Mouse (Mus musculus): Measurements from ENCODE around the gene Pld4.
A peak's percentile ranks its signal among the peaks of the same experiment; 100 is the strongest.
"Not testable (repeated sequence)": the region's sequence is repeated elsewhere in the genome, so short reads cannot be mapped to it uniquely, and the experiment has no call there.

The Pld4 gene

DNA sequence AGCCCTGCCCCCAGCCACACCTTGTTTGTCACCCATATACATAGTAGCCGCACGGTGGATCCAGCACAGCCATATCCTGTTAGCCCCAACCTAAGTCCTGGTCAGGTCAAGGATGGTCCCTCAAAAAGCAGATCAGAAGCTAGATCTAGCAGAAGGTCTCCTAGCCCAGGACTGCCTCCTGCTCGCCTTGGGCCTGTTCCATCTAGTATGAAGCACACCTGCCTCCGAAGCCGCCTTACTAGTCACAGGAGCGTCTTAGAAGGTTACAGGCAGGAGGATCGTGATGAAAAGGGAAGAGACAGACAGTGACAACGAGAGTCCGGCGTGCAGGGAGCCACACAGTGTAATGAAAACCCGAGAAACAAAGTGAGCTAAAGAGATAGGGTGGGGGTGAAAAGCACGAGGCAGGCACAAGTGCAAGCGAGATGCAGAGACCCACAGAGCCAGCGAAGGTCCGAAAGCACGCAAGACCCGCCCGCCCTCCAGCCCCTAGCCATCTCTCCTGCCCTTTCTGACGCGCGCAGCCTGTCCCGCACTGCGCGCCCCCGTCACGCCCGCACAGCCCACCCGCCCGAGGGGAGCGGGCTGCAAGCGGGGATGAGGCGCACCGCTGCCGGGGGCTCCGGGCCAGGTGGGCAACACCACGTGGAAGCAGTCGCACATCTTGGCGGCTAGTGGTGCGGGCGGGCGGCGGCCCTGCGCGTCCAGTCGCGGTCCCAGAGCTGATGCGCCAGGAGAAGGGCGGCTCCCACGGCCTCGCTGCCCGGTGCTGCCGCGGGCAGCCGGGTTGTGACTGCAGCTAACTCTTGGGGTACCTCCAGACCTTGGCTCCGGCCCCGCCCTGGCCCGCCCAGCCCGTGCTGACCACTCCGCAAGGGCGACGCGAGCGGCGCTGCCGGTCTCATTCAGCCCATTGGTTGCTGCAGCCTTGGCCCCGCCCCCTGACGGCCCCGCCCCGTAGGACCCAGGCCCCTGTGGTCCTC lies 41.7 kb downstream of the Pld4 start, which contains the start of gene Ahnak2:
Ahnak2 (minus strand) TSS at position 794 of the 983 bp plus-strand sequence.
- no peak for DNase-seq (ENCODE audit: low spot score)

DNA sequence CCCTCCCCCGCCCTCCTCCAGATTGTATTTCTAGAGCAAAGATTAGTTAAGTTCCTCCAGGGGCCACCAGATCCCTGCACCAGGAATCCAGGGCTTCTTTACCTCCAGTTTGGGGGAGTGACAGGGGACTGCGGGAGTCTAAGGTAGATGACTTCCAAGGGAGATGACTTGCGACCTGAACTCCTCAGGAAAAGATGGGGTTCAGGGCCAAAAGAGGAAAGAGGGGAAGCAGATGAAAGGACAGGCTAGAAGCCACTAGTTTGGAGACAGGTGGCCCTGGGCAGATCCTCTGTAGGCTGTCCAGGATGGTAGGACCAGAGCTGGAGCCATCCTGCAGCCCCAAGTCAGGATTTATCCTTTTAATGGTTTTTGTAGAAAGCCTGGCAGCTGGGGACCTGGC lies 42.5 kb downstream of the Pld4 start:
- no peak for DNase-seq (ENCODE audit: low spot score)

DNA sequence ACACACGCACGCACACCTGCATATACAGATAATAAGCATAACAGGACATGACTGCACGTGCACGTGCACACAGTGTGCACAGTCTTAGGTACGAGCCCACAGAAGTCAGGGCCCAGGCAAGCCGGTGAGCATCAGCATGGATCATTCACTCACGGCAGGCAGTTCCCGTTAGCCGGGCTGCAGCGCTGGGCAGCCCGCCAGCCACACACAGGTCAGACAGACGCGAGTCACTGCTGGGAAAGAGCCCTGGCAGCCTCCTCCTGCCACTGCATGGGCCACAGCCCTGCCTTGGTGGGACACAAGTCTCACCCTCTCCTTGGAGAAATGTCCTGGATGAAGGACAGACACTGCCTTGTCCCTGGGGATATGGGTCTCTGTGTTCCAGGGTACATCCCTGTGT lies 43.6 kb downstream of the Pld4 start:
- DNase-seq (ENCODE audit: low spot score), result no peak

DNA sequence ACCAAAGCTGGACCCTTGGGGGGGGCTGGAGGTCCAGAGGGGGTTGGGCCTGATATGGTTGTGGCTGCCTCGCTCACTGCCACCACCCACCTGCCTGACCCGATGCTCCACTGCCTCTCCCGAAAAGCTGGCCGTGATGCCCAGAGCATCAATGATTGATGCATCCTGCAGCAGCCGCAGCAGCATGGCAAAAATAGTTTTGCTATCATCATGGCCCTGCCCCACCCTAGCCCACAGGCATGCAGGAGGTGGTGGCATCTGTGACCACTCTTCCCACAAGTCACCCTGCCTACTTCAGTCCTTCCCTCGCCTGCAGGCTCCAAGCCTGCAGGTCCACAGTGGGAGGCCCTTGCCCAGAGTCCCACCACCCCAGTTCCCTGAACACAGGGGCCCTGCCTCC lies 45.6 kb downstream of the Pld4 start:
- DNase-seq (ENCODE audit: low spot score), result no peak

DNA sequence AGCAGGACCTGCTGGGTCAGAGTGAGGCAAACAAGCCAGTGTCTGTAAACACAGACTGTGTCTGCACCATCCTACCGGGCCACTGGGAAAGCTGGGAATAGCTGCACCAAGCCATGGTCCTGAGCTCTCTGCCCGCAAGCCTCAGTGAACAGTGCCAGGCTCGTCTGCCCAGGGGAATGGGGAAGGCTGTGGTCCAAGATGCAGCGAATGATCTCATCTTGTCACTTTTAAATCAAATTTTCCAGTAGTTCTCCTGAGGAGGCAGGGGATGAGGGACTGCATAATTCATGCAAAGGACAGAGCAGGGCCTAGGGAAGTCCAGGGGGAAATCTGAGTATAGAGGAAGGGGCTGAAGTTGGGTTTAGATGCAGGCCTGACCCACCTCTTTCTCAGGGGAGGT lies 47.3 kb downstream of the Pld4 start:
- DNase-seq (ENCODE audit: low spot score), result no peak

DNA sequence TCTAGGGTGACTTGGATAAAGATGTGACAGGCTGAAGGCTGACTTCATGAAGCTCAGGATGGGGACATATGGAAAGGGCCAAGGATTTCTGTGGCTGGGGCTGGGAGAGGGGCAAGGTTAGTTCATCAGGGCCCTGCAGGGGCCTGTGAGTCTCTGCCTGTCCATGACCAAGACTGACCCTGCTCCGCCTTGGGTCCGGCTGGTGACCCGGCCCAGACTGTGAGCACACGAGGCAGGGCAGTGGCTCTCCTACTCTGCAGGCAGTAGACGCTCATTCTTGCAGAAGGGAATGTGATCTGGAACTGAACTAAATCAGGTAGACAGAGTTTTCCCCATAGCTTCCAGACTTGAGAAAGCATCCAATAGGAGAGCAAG lies 47.7 kb downstream of the Pld4 start:
- no peak for DNase-seq (ENCODE audit: low spot score)

DNA sequence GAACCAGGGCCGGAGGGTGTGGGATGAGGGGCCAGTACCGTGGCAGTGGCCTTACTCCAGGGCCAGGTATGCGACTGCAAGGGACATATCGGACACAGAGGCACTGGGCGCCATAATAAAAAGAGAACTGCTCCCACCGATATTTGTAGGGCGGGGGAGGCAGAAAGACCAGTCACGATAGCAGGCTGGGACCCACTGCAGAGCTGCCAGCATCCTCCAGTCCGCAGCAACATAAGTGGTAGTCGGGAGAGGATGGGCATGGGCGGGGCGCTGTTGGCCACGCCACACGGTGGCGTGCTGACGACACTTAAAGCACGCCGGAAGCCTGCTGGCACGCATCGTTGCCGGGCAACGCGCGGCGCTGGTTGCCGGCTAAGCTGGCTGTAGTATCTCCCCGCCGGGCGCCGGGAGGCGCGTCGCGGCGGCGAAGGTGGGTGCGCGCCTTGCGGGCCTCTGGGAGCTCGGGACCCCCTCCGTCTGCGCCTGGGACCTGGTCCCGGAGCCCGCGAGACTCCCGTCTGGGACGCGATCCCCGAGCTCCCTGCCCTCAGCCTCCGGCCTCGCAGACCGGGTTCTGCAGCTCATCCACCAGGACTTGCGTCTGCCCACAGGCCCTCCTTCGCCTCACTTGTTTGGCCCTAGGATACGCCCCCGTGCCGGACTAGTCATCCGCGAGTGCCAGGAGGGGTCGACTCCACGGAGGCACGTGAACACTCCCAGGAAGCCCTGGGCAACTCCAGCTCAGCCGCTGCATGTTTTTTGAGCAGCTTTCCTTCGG lies 48.3 kb downstream of the Pld4 start, which contains the start of gene Clba1:
Clba1 (plus strand) TSS at position 351 of the 778 bp plus-strand sequence.
- peak; percentile 76 for DNase-seq (ENCODE audit: low spot score)

DNA sequence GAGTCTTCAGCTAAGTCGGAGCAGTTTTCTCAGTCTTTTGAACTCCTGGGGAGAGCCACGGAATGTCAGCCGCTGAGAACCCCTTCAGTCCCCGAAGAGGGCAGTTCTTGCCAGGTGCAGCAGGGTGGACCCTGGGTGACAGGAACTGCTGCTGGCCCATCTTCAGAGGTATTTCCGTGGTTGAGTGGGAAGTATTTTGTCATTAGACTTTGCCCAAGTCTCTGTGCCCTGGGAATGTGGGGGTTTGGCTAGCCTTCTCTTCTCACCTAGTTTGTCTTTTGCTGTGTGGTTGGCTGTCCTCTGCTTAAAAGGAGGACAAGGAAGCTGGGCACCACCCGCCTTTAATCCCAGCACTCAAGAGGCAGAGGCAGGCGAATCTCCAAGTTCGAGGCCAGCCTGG lies 49.2 kb downstream of the Pld4 start:
- DNase-seq (ENCODE audit: low spot score), result no peak

DNA sequence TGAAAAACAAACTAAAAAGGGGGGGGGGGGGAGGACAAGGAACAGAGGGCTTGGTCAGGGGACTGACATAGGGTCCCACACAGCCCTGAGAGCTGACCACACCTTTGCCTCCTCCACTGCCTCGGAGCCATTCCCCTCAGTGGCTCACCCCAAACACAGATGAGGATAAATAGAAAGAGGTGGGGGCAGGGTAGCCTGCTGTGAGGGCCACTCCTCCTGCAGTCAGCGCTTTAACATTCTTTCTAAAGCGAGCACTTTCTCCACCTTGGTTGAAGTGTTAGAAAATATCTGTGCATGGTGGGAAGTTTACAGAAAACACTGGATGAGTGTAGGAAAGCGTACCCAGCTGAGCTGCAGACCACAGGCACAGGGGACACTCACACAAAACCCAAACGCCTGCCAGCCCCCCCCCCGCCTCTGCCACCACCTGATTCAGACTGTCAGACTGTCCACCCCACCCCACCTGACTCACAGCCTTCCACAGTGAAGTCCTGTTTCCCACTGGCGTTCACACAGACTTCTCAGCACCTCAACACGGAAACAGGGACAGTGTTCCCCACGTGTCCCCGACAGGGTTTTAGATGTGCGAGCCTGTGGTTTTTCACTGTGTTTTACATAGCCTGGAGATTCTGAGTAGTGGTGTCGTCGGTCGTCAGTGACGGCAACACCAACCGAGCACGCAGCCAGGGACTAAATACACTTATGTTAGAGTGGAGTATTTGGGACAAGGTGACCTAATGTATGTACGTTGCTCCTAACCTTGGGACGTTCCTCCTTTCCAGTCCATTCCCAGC lies 49.8 kb downstream of the Pld4 start:
- no peak for DNase-seq (ENCODE audit: low spot score)

DNA sequence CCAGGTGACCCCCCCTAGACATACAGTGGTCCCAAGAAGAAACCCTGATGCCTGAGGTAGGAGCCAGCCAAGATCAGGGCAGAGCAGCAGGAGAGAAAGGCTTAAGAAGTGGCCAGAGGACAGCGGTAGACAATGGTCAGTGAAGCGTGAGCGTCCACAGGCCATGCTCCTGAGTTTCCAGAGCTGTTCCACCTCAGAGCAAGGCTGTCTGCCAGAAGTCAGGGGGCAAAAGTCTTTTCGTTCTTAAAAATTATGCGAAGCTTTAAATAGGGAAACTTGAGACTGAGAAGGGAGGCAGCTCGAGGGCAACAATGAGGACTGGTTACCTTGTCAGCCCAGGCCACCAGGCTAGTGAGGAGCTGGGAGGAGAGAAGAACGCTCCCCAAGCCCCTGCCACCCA lies 52.9 kb downstream of the Pld4 start:
- DNase-seq (ENCODE audit: low spot score), result no peak

DNA sequence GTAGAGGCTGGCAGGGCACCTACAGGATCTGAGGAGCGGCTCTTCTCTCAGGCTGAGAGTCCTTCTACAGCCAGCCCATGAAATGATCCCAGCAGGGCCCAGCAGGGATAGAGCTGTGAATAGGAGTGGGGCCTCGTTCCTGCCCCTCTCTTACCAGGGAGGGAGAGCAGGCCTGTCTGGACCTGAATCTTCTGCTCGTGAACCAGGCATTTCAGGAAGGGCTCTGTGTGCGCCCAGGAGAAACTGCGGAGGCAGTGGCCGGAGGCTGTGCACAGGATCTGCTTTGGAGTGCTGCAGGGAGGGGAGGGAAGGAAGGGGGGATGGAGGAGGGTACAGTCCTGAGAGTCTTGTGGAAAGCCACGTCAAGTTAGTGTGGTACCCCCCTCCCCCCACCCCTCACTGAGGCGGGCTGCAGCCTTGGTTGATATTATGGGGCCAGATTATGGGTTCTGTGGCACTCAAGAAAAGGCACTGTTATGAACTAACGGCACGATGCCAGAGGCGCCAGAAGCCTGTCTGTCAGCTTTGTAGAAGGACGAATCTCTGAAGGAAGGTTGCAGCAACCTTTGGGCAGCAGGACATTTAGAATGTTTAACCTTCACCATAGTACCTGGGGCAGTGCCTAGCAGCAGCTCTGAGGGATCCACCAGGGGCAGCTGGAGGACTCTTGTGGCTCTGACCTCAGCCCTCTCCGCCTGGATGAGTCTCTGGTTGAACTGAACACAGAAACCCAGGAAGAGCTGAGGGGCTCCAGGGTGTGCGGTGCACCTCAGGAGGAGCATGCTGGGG lies 54.4 kb downstream of the Pld4 start:
- no peak for DNase-seq (ENCODE audit: low spot score)

DNA sequence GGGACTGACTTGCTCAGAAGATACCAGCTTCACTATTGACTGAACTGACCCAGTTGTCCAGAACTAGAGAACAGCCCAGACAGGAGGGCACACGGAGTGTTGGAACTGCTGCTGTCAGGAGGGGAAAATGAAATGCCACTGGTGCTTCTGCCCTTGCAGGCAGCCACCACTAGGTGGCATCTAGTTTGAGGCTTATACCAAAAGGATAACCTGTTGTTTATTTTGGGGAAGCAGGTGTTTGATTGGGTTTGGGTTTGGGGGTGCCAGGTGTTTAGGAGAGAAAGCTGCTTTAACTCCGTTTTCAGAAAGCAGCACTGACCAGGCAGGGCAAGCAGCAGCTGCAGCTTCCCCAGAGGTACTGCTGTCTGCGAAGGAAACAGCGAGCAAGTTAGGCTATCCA lies 55.8 kb downstream of the Pld4 start:
- no peak for DNase-seq (ENCODE audit: low spot score)

DNA sequence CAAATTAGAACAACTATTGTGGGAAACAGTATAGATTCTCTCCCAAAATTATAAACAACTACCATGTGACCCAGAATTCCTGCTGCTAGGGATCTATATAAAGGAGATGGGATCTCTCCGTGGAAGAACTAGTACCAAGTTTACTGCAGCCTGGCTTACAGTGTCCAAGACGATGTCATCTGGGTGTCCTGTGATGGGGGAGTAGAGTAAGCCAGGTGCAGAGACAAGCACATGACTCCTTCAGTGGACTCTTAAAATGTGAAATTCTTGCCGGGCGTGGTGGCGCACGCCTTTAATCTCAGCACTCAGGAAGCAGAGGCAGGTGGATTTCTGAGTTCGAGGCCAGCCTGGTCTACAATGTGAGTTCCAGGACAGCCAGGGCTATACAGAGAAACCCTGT lies 56.4 kb downstream of the Pld4 start:
- not testable (repeated sequence) for DNase-seq (ENCODE audit: low spot score)
